Mouse (Mus musculus): ENCODE data around the gene Mup17.
"Not testable (repeated sequence)": the region's sequence is repeated elsewhere in the genome, so short reads cannot be mapped to it uniquely, and the experiment has no call there.

Gene Mup17

GRCm38 (mm10) chr4:61595771-61596170 is at the start of gene Mup17:
Mup17 (minus strand) TSS chr4:61595871.
- DNase-seq (ENCODE audit: low spot score in 2 of 2), result not testable (repeated sequence)

GRCm38 (mm10) chr4:61571561-61571960 is 24.1 kb downstream of the Mup17 start:
- DNase-seq (ENCODE audit: low spot score in 2 of 2), result not testable (repeated sequence)

DNA sequence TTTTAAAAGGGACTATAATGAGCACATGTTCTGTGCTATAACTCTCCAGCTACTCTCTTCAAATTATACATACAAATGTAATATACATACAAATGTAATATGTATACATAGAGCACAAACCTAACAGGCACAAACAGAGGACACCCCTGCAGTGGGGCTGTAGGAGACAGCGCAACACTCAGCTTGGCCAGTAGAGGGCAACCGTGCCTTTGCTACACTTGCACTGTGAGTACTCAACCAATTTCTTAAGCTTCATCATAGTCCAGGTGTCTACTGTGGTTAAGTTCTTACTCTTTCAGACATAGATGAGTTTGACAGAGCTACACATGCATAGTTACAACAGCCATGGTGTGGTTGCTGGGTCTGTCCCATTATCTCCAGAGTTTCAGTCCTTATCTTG is 39.8 kb downstream of the Mup17 start:
- peak in 1 of 2 experiments; percentile 28 for DNase-seq (ENCODE audit: low spot score in 2 of 2)

Data from left cerebral cortex, adult 9 months (tissue).